Mouse (Mus musculus) kidney, adult 2 months (tissue): ENCODE results near the gene Unc5b. TPM values are rescaled to one million over a fixed set of nuclear protein-coding genes. Genes with fewer than 3 reads are reported as not detected.
A peak's percentile ranks its signal among the peaks of the same experiment; 100 is the strongest.

Experiments used
- DNase-seq: peaks from one replicate; pipeline ENCODE4 v3.0.0; 2021
- H3K27ac ChIP-seq: fragments of 200-500 bp; 2 replicates; pipeline ENCODE4 v1.5.1; 2012; ENCODE audit warnings: low read depth, low read length, control low read depth, inconsistent platforms; ENCODE audit not compliant: insufficient read depth
- H3K27me3 ChIP-seq: fragments of 200-500 bp; replicated peaks from 2 replicates; pipeline ENCODE4 v1.6.1; 2012; ENCODE audit warnings: mild to moderate bottlenecking, moderate library complexity, low read length, inconsistent platforms; ENCODE audit not compliant: control insufficient read depth, insufficient read depth
- H3K36me3 ChIP-seq: fragments of 200-500 bp; 2 replicates; pipeline ENCODE4 v1.6.1; 2012; ENCODE audit warnings: mild to moderate bottlenecking, moderate library complexity, low read length, inconsistent platforms; ENCODE audit not compliant: control insufficient read depth, insufficient read depth
- H3K4me1 ChIP-seq: fragments of 200-500 bp; 2 replicates; pipeline ENCODE4 v1.6.1; 2011; ENCODE audit warnings: low read length; ENCODE audit not compliant: control insufficient read depth, insufficient read depth
- H3K4me3 ChIP-seq: fragments of 200-500 bp; 2 replicates; pipeline ENCODE4 v1.5.1; 2011; ENCODE audit warnings: mild to moderate bottlenecking, low read depth, low read length, control low read depth; ENCODE audit not compliant: insufficient read depth
- CTCF ChIP-seq: fragments of 200-500 bp; conservative IDR thresholded peaks from 2 replicates; pipeline ENCODE4 v1.5.1; 2011; ENCODE audit warnings: low read depth, mild to moderate bottlenecking, control low read depth, low read length, moderate library complexity, mixed read lengths; ENCODE audit not compliant: insufficient read depth, insufficient read length
- POLR2A ChIP-seq: fragments of 200-500 bp; IDR thresholded peaks from one replicate; pipeline ENCODE4 v1.6.1; 2011; ENCODE audit warnings: low read depth, low read length, control low read depth
- WGBS: fragments of 180-500 bp; shearing (Covaris S2); methylation state at CpG from one replicate; pipeline ENCODE4 v1.1.7; 2018; 5-methylcytosine and 5-hydroxymethylcytosine counted together
- polyA plus RNA-seq: library from polyadenylated mRNA; depleted of rRNA; stranded (reverse); fragments of >200 nt; gene quantifications from 2 replicates; pipeline ENCODE4 v1.2.3, GENCODE M21; 2012

Gene Unc5b
- polyA plus RNA-seq, 1 experiment: 6.1 TPM

DNA sequence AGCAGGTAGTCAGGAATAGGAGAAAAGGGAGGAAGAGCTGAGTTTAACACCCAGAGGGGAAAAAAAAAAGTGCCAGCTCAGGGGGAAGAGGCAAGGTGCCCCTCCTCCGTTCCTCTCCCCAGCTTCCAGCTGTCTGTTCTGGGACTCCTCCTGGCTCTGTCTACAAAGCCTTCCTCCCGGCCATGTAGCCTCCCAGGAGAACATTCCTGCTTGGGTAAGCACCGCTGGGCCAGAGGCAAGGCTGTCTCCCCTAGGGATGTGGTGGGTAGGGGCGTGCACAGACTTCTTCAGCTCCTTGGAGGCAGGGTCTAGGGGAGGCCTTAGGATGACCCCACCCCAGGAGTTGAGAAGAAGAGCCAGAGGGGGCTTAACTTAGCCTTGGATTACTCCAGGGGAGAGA is 26.5 kb downstream of the Unc5b start:
- H3K27ac ChIP-seq: no peak overlapping the region
- H3K27me3 ChIP-seq: no peaks in the 10 kb centered on the region
- H3K36me3 ChIP-seq: no peaks in the 10 kb centered on the region
- WGBS: 71% methylated on average over 4 of the region's 4 CpGs
- no peaks in the 10 kb centered on the region for H3K4me1 ChIP-seq
- DNase-seq: no peak
- no peak overlapping the region for H3K4me3 ChIP-seq
- TF ChIP-seq CTCF (no peak), POLR2A (no peak)

DNA sequence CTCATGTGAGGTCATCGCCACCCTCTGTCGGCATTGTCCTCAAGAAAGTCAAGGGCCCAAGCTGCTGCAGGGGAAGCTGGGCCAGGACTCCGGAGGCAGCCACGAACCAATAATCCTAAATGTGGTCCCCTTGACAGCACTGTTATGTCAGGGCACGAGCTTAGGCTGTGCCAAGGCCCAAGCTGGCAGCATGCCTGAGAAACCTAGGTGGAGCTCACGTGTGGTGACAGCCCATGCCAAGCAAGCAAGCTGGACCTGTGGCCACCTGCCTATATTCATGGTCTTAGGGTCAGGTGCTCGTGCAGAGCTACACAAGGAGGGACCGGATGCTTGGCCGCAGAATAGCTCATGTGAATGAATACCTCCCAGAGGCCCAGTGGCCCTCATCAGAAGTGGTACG is 27.4 kb downstream of the Unc5b start:
- Histone ChIP-seq H3K27ac (no peak overlapping the region), H3K27me3 (no peaks in the 10 kb centered on the region), H3K4me1 (0 out of 2 replicates have a peak, but pooled peaks cover 5% of the 10 kb centered on the region), H3K4me3 (no peak overlapping the region), H3K36me3 (no peaks in the 10 kb centered on the region)
- peak; percentile 32 for DNase-seq
- 72% methylated on average over 10 of the region's 10 CpGs for WGBS
- TF ChIP-seq CTCF: no peak
- no peak for TF ChIP-seq POLR2A

DNA sequence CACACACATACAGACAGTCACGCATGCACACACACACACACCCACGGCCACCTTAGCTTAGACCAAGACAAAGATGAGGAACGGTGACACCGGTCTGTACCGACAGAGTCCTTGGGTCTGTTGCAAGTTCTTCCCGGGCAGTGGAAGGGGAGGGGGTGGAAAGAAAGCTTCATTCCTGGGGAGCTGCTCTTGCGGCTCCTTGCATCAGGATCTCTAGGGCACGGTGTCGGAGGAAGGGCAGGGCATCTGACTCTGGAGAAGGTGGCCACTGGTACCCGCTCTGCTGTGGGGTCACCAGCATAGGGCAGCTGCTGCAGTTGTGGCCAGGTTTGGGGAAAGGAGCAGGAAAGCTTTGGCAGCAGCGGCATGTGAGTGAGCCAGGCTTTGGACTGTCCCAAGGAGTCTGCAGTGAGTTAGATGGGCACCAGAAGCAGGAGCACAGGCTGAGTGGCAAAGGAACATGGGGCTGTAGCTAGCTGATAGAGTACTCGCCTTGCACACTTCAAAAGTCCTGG is 29.4 kb downstream of the Unc5b start:
- H3K27ac ChIP-seq: no peak overlapping the region
- H3K36me3 ChIP-seq: no peaks in the 10 kb centered on the region
- H3K4me1 ChIP-seq: 0 out of 2 replicates have a peak, but pooled peaks cover 5% of the 10 kb centered on the region

DNA sequence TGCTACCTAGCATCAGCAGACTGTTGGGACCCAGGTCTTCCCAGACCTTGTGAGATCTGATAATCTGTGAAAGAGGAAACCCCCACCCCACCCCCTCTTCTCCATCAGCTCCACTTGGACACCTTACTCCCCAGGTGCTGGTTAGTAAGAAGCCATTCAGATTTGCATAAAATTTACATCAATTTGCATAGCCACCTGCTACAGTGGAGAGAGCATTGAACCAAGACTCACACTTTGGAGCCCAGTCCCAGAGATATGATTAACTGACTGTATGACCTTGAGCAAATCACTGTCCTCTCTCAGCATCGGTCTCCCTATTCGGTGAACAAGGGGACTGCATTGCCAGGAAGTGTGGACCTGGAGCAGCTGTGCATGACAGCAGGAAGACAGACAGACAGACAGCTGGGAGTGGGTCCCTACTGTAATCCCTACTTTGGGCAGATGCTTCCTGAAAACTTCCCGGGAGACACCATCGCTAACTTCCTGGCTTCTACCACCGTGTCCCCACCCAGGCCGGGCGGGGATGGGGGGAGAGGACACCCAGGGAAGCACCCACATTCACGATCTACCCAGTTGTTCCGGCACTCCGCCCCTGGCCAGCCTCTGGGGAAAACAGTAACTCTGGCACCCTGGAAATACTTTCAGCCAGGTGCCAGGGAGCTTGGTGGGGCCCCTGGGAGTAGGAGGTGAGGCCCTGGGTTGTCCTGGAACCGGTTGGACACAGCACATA is 30.0 kb downstream of the Unc5b start:
- no peak for TF ChIP-seq CTCF
- 34% methylated on average over 11 of the region's 11 CpGs for WGBS
- Histone ChIP-seq H3K36me3 (no peaks in the 10 kb centered on the region), H3K27ac (no peak overlapping the region), H3K4me1 (0 out of 2 replicates have a peak, but pooled peaks cover 5% of the 10 kb centered on the region), H3K4me3 (no peak overlapping the region), H3K27me3 (no peaks in the 10 kb centered on the region)
- no peak for DNase-seq

More for the DNA sequence above, 29.4 kb downstream of the Unc5b start:
- no peaks in the 10 kb centered on the region for H3K27me3 ChIP-seq
- no peak for TF ChIP-seq CTCF
- no peak for TF ChIP-seq POLR2A
- DNase-seq: no peak
- WGBS: 69% methylated on average over 12 of the region's 12 CpGs
- H3K4me3 ChIP-seq: no peak overlapping the region

DNA sequence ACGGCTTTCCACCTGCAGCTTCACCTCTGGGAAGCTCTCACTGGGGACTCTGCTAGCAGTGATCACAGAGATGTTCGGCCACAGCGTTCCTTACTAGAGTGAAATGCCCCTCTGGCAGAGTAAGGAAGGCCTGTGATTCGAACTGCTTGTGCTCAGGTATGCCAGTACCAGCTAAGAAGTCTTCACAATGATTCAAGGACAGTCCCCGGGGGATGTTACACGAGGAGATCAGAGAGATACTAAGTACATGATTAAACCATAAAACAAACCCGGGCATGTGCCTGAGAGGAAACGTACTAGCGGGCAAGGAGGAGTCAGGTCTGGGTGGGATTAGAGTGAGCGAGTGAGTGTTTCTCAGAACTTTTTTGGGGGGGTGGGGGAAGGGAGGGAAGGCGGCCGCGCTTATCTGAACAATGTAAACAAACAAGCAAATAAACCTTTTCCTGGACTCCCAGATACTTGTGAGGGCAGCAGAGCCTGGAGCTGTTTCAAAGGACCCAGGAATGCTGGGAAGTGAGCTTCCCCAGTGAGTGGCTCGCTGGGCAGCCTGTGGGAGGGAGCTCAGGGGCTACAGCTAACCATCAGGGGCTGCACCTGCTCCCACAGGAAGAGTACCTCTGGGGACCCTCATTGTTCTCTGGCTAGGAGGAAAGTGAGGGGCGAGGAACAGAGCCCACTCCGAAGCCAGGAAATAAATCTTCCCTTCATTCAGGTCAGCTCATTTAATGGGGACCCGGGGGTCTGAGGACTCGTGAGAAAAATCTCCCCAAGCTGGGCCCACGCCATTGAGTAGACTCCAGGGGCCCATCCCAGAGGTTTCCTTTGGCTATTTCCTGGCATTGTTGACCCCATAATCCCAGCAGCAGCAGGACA is 30.9 kb downstream of the Unc5b start:
- TF ChIP-seq CTCF (no peak), POLR2A (no peak)
- DNase-seq: no peak
- 22% methylated on average over 19 of the region's 19 CpGs for WGBS
- H3K27ac ChIP-seq: no peak overlapping the region
- H3K27me3 ChIP-seq: no peaks in the 10 kb centered on the region
- H3K4me1 ChIP-seq: 0 out of 2 replicates have a peak, but pooled peaks cover 5% of the 10 kb centered on the region
- H3K36me3 ChIP-seq: no peaks in the 10 kb centered on the region
- H3K4me3 ChIP-seq: no peak overlapping the region

DNA sequence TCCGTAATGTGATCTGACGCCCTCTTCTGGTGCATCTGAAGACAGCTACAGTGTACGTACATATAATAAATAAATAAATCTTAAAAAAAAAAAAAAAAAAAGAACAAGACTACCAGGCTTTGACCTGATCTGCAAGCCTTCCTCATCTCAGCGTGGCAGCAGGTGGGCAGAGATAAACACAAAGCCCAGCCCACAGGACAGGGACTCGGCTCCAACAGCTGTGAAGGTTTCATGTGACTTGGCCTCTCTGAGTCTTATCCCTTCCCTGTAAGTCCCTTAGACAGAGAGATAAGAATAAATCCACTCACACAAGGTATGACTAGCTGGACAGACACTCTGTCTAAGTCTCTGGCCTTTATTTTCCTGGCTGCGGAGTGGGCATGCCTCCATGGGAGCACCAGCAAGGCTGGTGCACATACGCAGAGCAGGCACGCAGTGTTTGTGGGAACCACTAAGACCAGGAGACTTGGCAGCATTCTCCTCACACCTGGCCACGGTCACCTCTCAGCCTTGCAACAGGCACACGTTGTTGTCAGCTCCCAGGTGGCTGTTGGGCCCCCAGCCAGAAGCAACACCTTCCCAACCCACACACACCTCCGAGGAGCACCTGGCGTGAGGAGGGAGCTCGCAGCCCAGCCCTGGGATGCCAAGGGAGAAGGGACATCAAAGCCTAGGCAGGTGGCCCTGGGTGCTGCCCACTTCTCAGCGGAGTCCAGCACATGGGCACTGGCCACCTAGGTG is 33.5 kb downstream of the Unc5b start:
- no peaks in the 10 kb centered on the region for H3K27me3 ChIP-seq
- WGBS: 77% methylated on average over 14 of the region's 14 CpGs
- 0 out of 2 replicates have a peak, but pooled peaks cover 7% of the 10 kb centered on the region for H3K4me1 ChIP-seq
- no peak overlapping the region for H3K4me3 ChIP-seq
- DNase-seq: no peak
- no peak overlapping the region for H3K27ac ChIP-seq
- TF ChIP-seq POLR2A: no peak
- TF ChIP-seq CTCF: no peak
- no peaks in the 10 kb centered on the region for H3K36me3 ChIP-seq
